Mouse (Mus musculus): ENCODE measurements around the gene Iqsec1. TPM values are rescaled to one million over a fixed set of nuclear protein-coding genes. Genes with fewer than 3 reads are reported as not detected.

Gene Iqsec1
- polyA plus RNA-seq, 1 experiment = 191 TPM

- TF ChIP-seq POLR2A (IDR thresholded peaks at IDR 0.05; ENCODE audit: borderline replicate concordance, extremely low read depth, low read depth, low read length) = no peak
- no peak for TF ChIP-seq CTCF (IDR thresholded peaks at IDR 0.05; ENCODE audit: insufficient read depth, low read length)
- peak; percentile 11 for DNase-seq
- H3K4me1 ChIP-seq (ENCODE audit: control insufficient read depth, insufficient read depth, low read length) = 0 out of 2 replicates have a peak, but pooled peaks cover 2% of the 10 kb centered on the region
- no peak overlapping the region for H3K4me3 ChIP-seq (replicated peaks; ENCODE audit: extremely low read depth, low read depth, low read length)
- WGBS = 33% methylated on average over 3 of the region's 3 CpGs
These were observed 63.0 kb downstream of the Iqsec1 start for GRCm38 (mm10) chr6:90925472-90925871.

GRCm38 (mm10) chr6:90924796-90925195 lies 63.7 kb downstream of the Iqsec1 start:
- H3K4me3 ChIP-seq (replicated peaks; ENCODE audit: extremely low read depth, low read depth, low read length) = no peak overlapping the region
- peaks cover 5% of the 10 kb centered on the region; the same call in 1 of the 2 replicates for H3K4me1 ChIP-seq (ENCODE audit: control insufficient read depth, insufficient read depth, low read length)
- no peak for DNase-seq
- no peak for TF ChIP-seq CTCF (IDR thresholded peaks at IDR 0.05; ENCODE audit: insufficient read depth, low read length)
- TF ChIP-seq POLR2A (IDR thresholded peaks at IDR 0.05; ENCODE audit: borderline replicate concordance, extremely low read depth, low read depth, low read length) = no peak
- 87% methylated on average over 3 of the region's 3 CpGs for WGBS

GRCm38 (mm10) chr6:90924379-90924778 lies 64.1 kb downstream of the Iqsec1 start:
- TF ChIP-seq CTCF (IDR thresholded peaks at IDR 0.05; ENCODE audit: insufficient read depth, low read length) (no peak), POLR2A (IDR thresholded peaks at IDR 0.05; ENCODE audit: borderline replicate concordance, extremely low read depth, low read depth, low read length) (no peak)
- DNase-seq = no peak
- no peak overlapping the region for H3K4me3 ChIP-seq (replicated peaks; ENCODE audit: extremely low read depth, low read depth, low read length)
- H3K4me1 ChIP-seq (ENCODE audit: control insufficient read depth, insufficient read depth, low read length) = peaks cover 5% of the 10 kb centered on the region; the same call in 1 of the 2 replicates
- 84% methylated on average over 4 of the region's 4 CpGs for WGBS

GRCm38 (mm10) chr6:90921259-90921946 lies 67.1 kb downstream of the Iqsec1 start:
- peaks cover 5% of the 10 kb centered on the region; the same call in 1 of the 2 replicates for H3K4me1 ChIP-seq (ENCODE audit: control insufficient read depth, insufficient read depth, low read length)
- WGBS = 59% methylated on average over 9 of the region's 9 CpGs

GRCm38 (mm10) chr6:90920510-90921220 lies 67.8 kb downstream of the Iqsec1 start:
- TF ChIP-seq CTCF (IDR thresholded peaks at IDR 0.05; ENCODE audit: insufficient read depth, low read length) = no peak
- TF ChIP-seq POLR2A (IDR thresholded peaks at IDR 0.05; ENCODE audit: borderline replicate concordance, extremely low read depth, low read depth, low read length) = no peak
- WGBS = 31% methylated on average over 5 of the region's 5 CpGs
- DNase-seq = no peak
- peaks cover 5% of the 10 kb centered on the region; the same call in 1 of the 2 replicates for H3K4me1 ChIP-seq (ENCODE audit: control insufficient read depth, insufficient read depth, low read length)
- no peak overlapping the region for H3K4me3 ChIP-seq (replicated peaks; ENCODE audit: extremely low read depth, low read depth, low read length)

More at GRCm38 (mm10) chr6:90921259-90921946, 67.1 kb downstream of the Iqsec1 start:
- no peak overlapping the region for H3K4me3 ChIP-seq (replicated peaks; ENCODE audit: extremely low read depth, low read depth, low read length)
- TF ChIP-seq CTCF (IDR thresholded peaks at IDR 0.05; ENCODE audit: insufficient read depth, low read length) (no peak), POLR2A (IDR thresholded peaks at IDR 0.05; ENCODE audit: borderline replicate concordance, extremely low read depth, low read depth, low read length) (no peak)
- DNase-seq = no peak

- no peak overlapping the region for H3K4me3 ChIP-seq (replicated peaks; ENCODE audit: extremely low read depth, low read depth, low read length)
- WGBS = 47% methylated on average over 4 of the region's 4 CpGs
- H3K4me1 ChIP-seq (ENCODE audit: control insufficient read depth, insufficient read depth, low read length) = peaks cover 5% of the 10 kb centered on the region; the same call in 1 of the 2 replicates
- DNase-seq = no peak
- TF ChIP-seq CTCF (IDR thresholded peaks at IDR 0.05; ENCODE audit: insufficient read depth, low read length) (no peak), POLR2A (IDR thresholded peaks at IDR 0.05; ENCODE audit: borderline replicate concordance, extremely low read depth, low read depth, low read length) (no peak)
These were observed 68.7 kb downstream of the Iqsec1 start for GRCm38 (mm10) chr6:90919636-90920420.

GRCm38 (mm10) chr6:90915585-90915984 lies 72.9 kb downstream of the Iqsec1 start:
- WGBS = 46% methylated on average over 2 of the region's 2 CpGs
- no peak for TF ChIP-seq POLR2A (IDR thresholded peaks at IDR 0.05; ENCODE audit: borderline replicate concordance, extremely low read depth, low read depth, low read length)
- TF ChIP-seq CTCF (IDR thresholded peaks at IDR 0.05; ENCODE audit: insufficient read depth, low read length) = no peak
- no peak for DNase-seq
- Histone ChIP-seq H3K4me3 (replicated peaks; ENCODE audit: extremely low read depth, low read depth, low read length) (no peak overlapping the region), H3K4me1 (ENCODE audit: control insufficient read depth, insufficient read depth, low read length) (peaks cover 3% of the 10 kb centered on the region; the same call in 1 of the 2 replicates)

- TF ChIP-seq CTCF (IDR thresholded peaks at IDR 0.05; ENCODE audit: insufficient read depth, low read length) (no peak), POLR2A (IDR thresholded peaks at IDR 0.05; ENCODE audit: borderline replicate concordance, extremely low read depth, low read depth, low read length) (no peak)
- DNase-seq = no peak
- no peaks in the 10 kb centered on the region for H3K4me1 ChIP-seq (ENCODE audit: control insufficient read depth, insufficient read depth, low read length)
- H3K4me3 ChIP-seq (replicated peaks; ENCODE audit: extremely low read depth, low read depth, low read length) = no peak overlapping the region
- WGBS = 87% methylated on average over 5 of the region's 5 CpGs
These were observed 74.7 kb downstream of the Iqsec1 start for GRCm38 (mm10) chr6:90913771-90914170.

GRCm38 (mm10) chr6:90912768-90913167 lies 75.7 kb downstream of the Iqsec1 start:
- Histone ChIP-seq H3K4me1 (ENCODE audit: control insufficient read depth, insufficient read depth, low read length) (no peaks in the 10 kb centered on the region), H3K4me3 (replicated peaks; ENCODE audit: extremely low read depth, low read depth, low read length) (no peak overlapping the region)
- no peak for TF ChIP-seq CTCF (IDR thresholded peaks at IDR 0.05; ENCODE audit: insufficient read depth, low read length)
- no peak for TF ChIP-seq POLR2A (IDR thresholded peaks at IDR 0.05; ENCODE audit: borderline replicate concordance, extremely low read depth, low read depth, low read length)
- DNase-seq = no peak
- WGBS = 79% methylated on average over 6 of the region's 6 CpGs
